Mouse (Mus musculus): ENCODE measurements around the gene Tada1.
A peak's percentile ranks its signal among the peaks of the same experiment; 100 is the strongest.

Tada1 gene

GRCm38 (mm10) chr1:166385431-166385830 lies 6.5 kb downstream of the Tada1 start:
- no peak for DNase-seq

- DNase-seq, result no peak
These were observed 9.6 kb downstream of the Tada1 start for GRCm38 (mm10) chr1:166388511-166388910.

GRCm38 (mm10) chr1:166389406-166390125 lies 10.7 kb downstream of the Tada1 start:
- no peak for DNase-seq

GRCm38 (mm10) chr1:166391671-166392070 lies 12.8 kb downstream of the Tada1 start:
- no peak for DNase-seq

- DNase-seq, result no peak
These were observed 15.9 kb downstream of the Tada1 start for GRCm38 (mm10) chr1:166394770-166395169.

- no peak for DNase-seq
These were observed 16.8 kb downstream of the Tada1 start for GRCm38 (mm10) chr1:166395661-166396060.

GRCm38 (mm10) chr1:166396381-166396780 lies 17.5 kb downstream of the Tada1 start:
- no peak for DNase-seq

- DNase-seq, result peak; percentile 20
These were observed 22.6 kb downstream of the Tada1 start for GRCm38 (mm10) chr1:166401455-166401854.

GRCm38 (mm10) chr1:166402003-166402402 lies 23.1 kb downstream of the Tada1 start:
- no peak for DNase-seq

- no peak for DNase-seq
These were observed 24.9 kb downstream of the Tada1 start for GRCm38 (mm10) chr1:166403846-166404245.

GRCm38 (mm10) chr1:166409177-166409700 lies 30.3 kb downstream of the Tada1 start:
- peak; percentile 55 for DNase-seq

GRCm38 (mm10) chr1:166409701-166410220 lies 30.9 kb downstream of the Tada1 start, which contains the start of gene Pogk:
Pogk (minus strand) TSS chr1:166409863.
- peak; percentile 65 for DNase-seq

- DNase-seq, result no peak
These were observed 32.6 kb downstream of the Tada1 start for GRCm38 (mm10) chr1:166411541-166411940.

- no peak for DNase-seq
These were observed 33.4 kb downstream of the Tada1 start for GRCm38 (mm10) chr1:166412266-166412665.

- peak; percentile 25 for DNase-seq
These were observed 50.2 kb downstream of the Tada1 start for GRCm38 (mm10) chr1:166429053-166429452.

GRCm38 (mm10) chr1:166429809-166430431 lies 51.0 kb downstream of the Tada1 start:
- peak; percentile 44 for DNase-seq

GRCm38 (mm10) chr1:166439426-166439825 lies 60.5 kb downstream of the Tada1 start:
- DNase-seq, result no peak

GRCm38 (mm10) chr1:166441992-166442391 lies 63.1 kb downstream of the Tada1 start:
- DNase-seq, result no peak
